Mouse (Mus musculus) frontal cortex, adult 2 months (tissue): ENCODE measurements around the gene Sel1l. TPM values are rescaled to one million over a fixed set of nuclear protein-coding genes. Genes with fewer than 3 reads are reported as not detected.

Source experiments
- DNase-seq, 2 experiments: peaks; one replicate each; pipeline ENCODE4 v3.0.0; 2022; ENCODE audit warnings: low spot score in 1 of 2; ENCODE audit errors: extremely low spot score in 1 of 2
- polyA plus RNA-seq: library from polyadenylated mRNA; depleted of rRNA; stranded (reverse); fragments of >200 nt; gene quantifications from 2 replicates; pipeline ENCODE4 v1.2.3, GENCODE M21; 2012; rRNA removed

Gene Sel1l
- polyA plus RNA-seq, 1 experiment = 92.3 TPM

- no peak for DNase-seq
Observed at GRCm38 (mm10) chr12:91781432-91781831, 67.5 kb downstream of the Sel1l start.

DNA sequence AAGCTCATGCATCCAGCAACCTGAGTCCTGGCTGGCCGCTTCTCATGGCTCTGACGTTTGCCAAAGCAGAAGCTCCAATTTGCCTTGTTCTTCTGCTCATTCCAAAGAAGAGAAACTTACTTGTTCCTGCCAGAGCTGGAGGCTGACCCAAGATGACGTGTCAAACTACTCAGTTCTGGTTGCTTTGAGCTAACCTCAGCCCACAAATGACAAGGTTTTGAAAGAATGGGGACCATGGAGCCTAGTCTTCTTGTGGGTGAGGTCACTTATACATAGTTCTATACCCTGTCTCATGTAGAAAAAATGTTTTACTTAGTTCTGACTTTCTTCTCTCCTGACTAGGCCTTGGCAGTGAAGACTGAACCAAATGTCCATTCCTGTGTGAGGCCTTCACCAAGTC, 68.4 kb downstream of the Sel1l start:
- no peak for DNase-seq

DNA sequence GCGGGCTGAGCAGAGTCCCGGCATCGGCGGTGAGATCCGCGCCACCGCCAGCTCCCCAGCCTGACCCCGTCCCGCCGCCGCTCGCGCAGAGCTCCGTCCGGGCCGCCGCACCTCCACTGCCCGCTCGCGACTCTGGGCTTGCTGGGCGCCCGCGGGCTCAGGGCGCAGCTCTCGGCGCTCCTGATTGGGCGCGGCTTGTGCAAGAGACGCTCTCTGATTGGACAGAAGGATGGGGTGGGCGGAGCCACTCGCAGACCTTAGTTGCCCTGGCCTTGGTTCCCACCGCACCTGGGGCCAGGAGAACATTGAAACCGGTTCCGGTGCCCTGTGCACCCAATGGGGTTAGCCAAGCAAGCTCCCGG, 70.0 kb downstream of the Sel1l start:
- peak; percentile 35 to 79 for DNase-seq

DNA sequence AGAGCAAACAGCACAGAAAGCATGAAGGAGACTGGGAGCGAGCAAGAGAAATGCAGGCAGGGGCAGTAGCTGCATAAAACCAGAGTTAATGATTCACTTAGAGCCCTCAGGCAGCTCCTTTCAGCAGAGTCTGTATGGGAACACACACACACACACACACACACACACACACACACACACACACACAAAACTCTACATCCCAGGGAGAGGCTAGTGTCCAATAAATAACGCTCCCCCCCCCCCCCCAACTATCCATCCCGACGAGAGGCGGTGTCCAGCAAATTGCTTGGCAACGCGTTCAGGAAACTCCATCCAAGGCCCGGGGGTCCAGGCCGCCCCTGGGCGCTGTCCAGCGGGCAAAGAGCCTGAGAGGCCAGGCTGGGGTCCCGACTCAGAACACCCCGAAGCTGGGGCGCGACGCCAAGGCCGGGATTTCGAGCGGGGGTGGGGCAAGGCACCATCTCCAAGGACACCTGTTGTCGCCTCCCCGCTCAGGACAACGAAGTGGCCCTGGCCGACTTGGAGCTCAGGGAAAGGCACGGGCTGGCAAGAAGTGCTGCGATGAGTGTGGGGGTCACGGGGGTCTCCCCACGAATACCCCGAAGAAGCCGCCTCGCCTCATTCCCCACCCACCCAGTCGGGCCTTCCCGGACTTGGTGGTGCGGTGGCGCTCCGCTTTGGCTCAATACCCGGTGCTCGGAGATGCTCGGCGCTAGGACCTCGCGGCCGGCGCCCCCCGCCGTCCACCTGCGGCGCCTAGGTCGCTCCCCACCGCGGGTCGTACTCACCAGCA, 70.5 kb downstream of the Sel1l start:
- DNase-seq = peak in 1 of 2 experiments; percentile 34

- DNase-seq = no peak
Observed at GRCm38 (mm10) chr12:91776342-91776741, 72.6 kb downstream of the Sel1l start.

- DNase-seq = peak in 1 of 2 experiments; percentile 33
Observed at GRCm38 (mm10) chr12:91774811-91775284, 74.1 kb downstream of the Sel1l start.

DNA sequence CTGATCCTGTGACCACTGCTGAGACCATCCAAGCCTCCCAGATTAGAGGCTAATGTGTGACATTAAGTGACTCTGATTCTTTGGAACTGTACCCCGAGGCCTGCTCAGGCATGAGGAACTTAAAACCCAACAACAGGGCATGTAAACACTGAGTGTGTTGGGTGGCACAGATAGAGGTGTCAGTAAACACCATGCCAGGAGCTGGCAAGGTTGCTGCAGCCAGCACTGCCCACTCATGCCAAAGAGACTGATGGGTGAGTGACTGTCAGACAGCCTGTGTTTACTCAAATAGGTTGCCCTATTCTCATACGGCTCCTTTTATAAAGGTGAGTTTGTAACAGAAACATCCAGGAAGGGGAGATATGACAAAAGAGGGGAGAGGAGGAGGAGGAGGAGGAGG, 80.1 kb downstream of the Sel1l start:
- DNase-seq = no peak

DNA sequence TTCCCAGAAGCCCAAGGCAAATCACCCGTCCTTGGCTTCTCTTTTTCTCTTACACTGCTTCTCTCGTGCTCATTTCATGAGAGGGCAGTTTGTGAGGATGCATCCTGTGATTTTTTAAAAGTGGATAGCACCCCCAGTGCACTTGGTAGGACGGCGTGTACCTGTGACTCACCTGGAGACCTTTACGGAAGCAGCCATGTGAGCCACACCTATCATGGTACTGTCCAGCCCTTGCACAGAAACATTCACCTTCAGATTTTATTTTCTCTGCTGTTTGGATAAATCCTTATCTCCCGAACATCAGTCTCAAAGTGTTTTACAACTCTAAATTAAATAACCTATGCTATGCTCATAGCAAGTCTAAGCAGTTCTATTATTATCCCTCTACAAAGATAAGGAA, 80.8 kb downstream of the Sel1l start:
- DNase-seq = no peak

DNA sequence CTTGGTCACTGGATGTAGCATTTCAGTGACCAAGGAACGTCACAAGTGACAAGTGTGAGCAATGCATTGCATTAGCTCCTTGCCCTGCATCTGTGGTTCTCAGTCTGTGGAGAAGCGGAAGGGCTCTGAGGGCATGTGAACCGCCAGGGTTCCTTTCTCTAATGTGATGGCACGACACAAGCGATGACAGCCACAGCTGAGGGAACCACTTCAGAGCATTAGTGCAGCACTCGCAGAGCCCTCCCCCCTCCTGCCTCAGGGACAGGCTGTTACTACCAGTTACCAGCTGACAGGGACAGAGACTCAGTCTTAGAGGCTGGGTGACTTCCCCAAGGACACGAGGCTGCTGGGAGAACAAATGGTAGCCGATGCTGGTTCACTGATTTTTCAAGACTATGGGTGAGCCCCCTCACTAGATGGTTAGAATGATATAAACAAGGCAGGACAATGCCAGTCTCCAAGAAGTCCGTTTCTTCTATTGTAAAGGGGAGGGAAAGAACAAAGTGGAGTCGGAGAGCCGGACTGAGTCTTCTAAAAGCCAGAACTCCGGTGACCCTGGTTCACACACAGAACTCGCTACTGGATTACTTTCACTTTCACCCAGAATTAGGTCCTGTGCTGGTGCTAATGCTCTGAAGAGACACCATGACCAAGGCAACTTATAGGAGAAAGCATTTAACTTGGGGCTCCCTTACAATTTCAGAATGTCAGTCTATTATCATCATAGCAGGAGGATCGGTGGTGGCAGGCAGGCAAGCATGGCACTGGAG, 82.4 kb downstream of the Sel1l start:
- DNase-seq = peak in 1 of 2 experiments; percentile 45

DNA sequence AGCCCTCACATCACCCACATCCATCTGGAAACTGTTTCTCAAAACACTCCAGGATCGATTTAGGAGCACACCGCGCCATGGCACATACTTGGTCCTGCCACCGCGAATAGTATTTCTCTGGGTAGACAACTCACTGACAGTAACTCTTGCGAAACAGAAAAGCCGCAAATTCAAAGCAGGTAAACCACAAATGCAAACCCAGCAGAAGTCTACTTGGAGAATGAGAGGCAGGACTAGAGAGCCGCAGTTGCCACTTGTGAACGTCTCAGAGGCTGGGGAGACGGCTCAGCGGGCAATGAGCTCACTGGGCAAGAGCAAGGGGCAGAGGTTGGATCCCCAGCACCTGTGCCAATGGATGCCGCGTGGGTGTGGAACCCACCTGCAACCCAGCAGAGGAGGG, 83.5 kb downstream of the Sel1l start:
- DNase-seq = no peak

GRCm38 (mm10) chr12:91765054-91765453, 83.9 kb downstream of the Sel1l start:
- DNase-seq = no peak

GRCm38 (mm10) chr12:91764471-91764870, 84.5 kb downstream of the Sel1l start:
- DNase-seq = no peak

GRCm38 (mm10) chr12:91759836-91760235, 89.1 kb downstream of the Sel1l start:
- DNase-seq = no peak

DNA sequence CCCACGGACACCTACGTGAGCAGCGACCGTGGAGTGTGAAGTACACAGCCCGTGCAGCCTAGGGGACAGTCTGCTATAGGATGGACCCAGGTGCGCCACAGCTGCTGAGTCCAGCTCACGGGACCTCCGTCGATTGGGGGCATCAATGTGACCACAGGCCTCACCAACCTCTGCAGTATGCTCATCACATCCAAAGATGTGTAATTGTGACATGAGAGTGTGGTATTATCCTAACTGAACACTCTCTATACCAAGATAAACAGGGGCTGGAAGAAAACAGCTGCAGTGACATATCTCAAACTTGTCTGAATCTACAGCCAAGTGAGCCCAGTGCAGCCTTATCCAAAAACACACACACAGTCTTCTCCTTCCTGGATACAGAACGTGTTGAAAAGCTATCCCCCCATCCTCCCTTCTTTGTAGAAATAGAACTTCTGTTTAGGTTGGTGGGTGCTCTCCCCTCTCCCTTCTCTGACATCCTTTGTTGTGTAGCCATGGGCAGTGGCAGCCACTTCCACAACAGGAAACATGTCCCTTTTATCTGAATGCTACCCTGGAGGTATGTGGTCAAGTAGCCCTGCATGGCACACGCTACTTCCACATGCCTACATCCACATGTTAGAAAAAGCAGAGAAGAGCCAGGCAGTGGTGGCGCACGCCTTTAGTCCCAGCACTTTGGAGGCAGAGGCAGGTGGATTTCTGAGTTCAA, 90.9 kb downstream of the Sel1l start:
- DNase-seq = no peak

DNA sequence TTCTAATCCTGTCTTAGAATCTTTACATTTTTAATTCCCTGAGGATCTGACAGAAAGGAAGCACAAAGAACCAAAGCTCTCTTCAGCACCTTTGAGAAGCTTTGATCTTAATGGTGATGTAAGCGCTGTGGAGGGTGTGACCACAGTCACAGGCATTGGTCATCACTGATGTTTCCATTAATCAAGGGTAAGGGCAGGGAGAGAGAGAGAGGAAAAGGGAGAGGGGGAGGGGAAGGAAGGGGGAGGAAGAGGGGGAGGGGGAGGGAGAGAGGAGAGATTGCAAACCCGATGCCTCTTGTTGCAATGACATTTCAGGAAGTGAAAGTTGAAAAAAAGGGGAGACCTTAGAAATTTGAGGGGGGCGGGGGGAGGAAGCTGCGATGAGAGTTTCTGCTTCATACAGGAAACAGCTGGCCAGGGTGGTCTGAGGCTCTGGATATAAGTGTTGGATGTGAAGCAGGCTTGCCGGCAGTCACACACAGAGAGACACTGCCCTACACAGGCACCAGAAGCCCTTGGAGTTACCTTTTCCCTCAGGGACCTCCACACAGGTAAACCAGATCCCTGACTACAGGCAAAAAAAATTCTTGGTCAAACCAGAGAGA, 92.3 kb downstream of the Sel1l start:
- no peak for DNase-seq

Other genes starting within 250 kb of the Sel1l start
- gene Ston2, start 60.8 kb downstream of the Sel1l start, polyA plus RNA-seq = 11.9 and 12.3 TPM in 2 replicates